Mouse (Mus musculus) inflammation-experienced regulatory T-cells (primary cell): Measurements from ENCODE around the gene Pclaf. TPM values are rescaled to one million over a fixed set of nuclear protein-coding genes. Genes with fewer than 3 reads are reported as not detected.

Experiments used
- polyA plus RNA-seq, 2 experiments: library from polyadenylated mRNA; unstranded; fragments of 100-300 nt; shearing (Covaris generic); gene quantifications; one replicate each; pipeline ENCODE4 v1.2.1; 2017

Gene Pclaf
- 1 to 10 TPM; 3.0 to 3.2 TPM for polyA plus RNA-seq

DNA sequence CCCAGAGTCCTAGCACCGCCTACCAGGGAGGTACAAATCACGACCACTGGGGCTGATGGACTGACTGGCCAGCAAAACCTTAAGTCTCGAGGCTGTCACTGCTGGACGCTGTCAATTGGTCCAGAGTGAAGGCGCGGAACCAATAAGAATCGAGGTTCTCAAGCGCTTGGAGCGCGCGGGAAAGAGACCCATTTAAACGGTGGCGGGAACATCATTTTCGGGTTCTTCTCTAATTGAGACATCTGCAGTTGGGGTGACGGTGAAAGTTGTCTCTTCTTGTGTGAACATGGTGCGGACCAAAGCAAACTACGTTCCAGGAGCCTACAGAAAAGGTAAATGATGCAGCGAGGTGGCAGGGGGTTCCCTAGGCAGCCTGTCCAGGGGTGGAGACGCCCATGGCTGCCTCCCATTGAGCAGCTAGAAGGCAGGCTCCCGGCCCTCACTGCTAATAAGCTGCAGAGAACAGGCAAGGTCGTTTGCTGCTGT, at the start of gene Pclaf:
Pclaf (plus strand) TSS at position 95 of the 486 bp plus-strand sequence.

DNA sequence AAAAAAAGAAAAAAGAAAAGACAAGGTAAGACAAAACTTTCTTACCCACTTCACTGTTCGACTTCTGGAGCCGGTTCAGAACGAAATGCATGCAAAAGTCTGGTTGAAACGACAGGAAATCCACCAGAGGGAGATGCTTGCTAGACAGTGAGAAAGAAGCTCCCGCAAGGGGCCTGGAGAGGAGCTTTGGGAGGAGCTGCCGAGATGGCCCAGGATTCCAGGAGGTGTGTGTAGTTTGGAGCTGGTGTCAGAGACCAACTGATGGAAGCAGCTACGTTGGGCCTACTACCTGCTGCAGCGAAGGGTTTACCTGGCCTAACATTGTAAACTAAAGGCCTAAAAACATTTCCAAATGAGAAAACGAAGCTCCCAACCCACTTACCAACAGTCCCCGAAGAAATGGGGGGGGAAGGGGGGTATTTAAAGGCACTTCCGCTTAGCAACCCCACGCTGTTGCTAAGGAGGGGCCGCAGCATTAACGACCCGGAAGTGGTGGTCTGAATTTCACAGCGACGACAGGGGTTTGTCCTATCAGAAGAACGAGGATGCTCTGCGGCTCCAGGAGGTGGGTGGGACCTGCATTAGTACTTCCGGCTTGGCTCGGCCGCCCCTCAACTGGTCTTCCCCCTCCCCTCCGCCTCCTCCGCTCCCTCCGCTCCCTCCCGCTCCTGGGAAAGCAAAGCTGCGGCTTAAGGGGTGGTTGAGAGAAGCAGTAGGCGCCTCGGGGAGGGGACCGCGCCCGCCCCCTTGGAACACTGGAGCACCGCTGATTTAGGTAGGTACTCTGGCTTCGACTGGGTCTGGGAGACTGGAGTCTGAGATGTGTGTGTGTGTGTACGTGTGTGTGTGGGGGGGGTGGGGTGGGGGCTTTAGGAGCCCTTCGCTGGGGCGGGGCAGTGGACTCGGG, 18.6 kb downstream of the Pclaf start, which contains the start of the genes Trip4 and Csnk1g1:
Trip4 (minus strand) TSS at position 401 of the 907 bp plus-strand sequence.
Csnk1g1 (plus strand) TSS at position 531 of the 907 bp plus-strand sequence.

Other genes with a start within 250 kb of the Pclaf start
- 100 to 1,000 TPM in 1 of 2 experiments, 10 to 100 TPM in 1; 81.4 to 128 TPM for gene Oaz2, start 222.2 kb upstream of the Pclaf start, polyA plus RNA-seq
- gene Zfp609, start 62.7 kb upstream of the Pclaf start, polyA plus RNA-seq: 1 to 10 TPM; 4.0 to 5.2 TPM
- 10 to 100 TPM; 37.3 to 39.7 TPM for gene Trip4, start 18.6 kb downstream of the Pclaf start, polyA plus RNA-seq
- gene Csnk1g1, start 18.7 kb downstream of the Pclaf start, polyA plus RNA-seq: 10 to 100 TPM; 24.3 to 30.6 TPM
- 100 to 1,000 TPM; 289 to 350 TPM for gene Ppib, start 170.0 kb downstream of the Pclaf start, polyA plus RNA-seq
- gene Snx22, start 179.5 kb downstream of the Pclaf start, polyA plus RNA-seq: 1 to 10 TPM; 1.1 to 2.1 TPM
- 100 to 1,000 TPM; 113 to 140 TPM for gene Snx1, start 236.3 kb downstream of the Pclaf start, polyA plus RNA-seq
- gene Ciao2a, start 236.4 kb downstream of the Pclaf start, polyA plus RNA-seq: 100 to 1,000 TPM; 100 to 113 TPM